Mouse (Mus musculus): ENCODE measurements around the gene Slit3.

Gene Slit3

DNA sequence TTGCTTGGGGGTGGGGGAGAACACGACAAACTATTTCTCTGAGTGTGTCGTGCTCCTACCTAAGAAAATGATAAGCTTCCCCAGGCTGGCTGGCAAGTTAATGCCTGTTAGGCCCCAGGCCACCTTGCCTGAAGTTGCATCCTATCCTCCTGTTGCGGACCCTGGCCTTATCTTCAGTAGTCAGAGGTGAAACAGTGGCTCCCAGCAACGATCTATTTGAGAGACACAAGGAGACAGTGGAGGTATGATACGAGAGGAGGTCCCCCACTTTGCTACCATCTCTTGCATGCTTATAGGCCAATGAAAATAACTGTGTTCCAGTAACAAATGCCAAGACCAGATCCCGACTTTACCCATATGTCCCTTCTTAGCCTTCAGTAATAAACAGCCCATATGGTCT, 414.0 kb downstream of the Slit3 start:
- DNase-seq (ENCODE audit: low read depth, low spot score) = no peak
- Histone ChIP-seq H3K27me3 (ENCODE audit: control insufficient read depth, insufficient read depth, low read length, poor library complexity, severe bottlenecking) (no peaks in the 10 kb centered on the region), H3K36me3 (ENCODE audit: control insufficient read depth, insufficient read depth, low read length, poor library complexity, severe bottlenecking) (no peaks in the 10 kb centered on the region)

- no peak for DNase-seq (ENCODE audit: low read depth, low spot score)
Measured at GRCm38 (mm10) chr11:35537128-35538088, 416.4 kb downstream of the Slit3 start.

DNA sequence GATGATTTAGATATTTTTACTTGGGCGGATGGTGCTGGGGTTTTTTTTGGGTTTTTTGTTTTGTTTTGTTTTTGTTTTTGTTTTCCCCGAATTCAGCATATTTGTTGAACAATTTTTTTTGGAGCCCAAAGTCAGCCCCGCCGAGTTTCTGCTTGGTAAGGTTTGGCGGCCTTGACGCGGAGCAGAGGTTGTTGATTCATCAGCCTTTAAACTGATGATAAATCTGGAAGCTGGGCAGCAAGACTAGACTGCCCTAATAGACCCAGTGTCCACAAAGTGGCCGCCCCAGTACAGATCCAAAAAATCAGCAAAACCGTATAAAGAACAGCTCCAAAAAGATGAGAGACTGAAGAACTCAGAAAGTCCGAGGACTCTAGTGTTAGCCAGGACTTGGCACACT, 421.7 kb downstream of the Slit3 start:
- DNase-seq (ENCODE audit: low read depth, low spot score) = no peak
- Histone ChIP-seq H3K27me3 (ENCODE audit: control insufficient read depth, insufficient read depth, low read length, poor library complexity, severe bottlenecking) (no peaks in the 10 kb centered on the region), H3K36me3 (ENCODE audit: control insufficient read depth, insufficient read depth, low read length, poor library complexity, severe bottlenecking) (no peaks in the 10 kb centered on the region)

More at GRCm38 (mm10) chr11:35537128-35538088, 416.4 kb downstream of the Slit3 start:
- Histone ChIP-seq H3K36me3 (ENCODE audit: control insufficient read depth, insufficient read depth, low read length, poor library complexity, severe bottlenecking) (no peaks in the 10 kb centered on the region), H3K27me3 (ENCODE audit: control insufficient read depth, insufficient read depth, low read length, poor library complexity, severe bottlenecking) (no peaks in the 10 kb centered on the region)

DNA sequence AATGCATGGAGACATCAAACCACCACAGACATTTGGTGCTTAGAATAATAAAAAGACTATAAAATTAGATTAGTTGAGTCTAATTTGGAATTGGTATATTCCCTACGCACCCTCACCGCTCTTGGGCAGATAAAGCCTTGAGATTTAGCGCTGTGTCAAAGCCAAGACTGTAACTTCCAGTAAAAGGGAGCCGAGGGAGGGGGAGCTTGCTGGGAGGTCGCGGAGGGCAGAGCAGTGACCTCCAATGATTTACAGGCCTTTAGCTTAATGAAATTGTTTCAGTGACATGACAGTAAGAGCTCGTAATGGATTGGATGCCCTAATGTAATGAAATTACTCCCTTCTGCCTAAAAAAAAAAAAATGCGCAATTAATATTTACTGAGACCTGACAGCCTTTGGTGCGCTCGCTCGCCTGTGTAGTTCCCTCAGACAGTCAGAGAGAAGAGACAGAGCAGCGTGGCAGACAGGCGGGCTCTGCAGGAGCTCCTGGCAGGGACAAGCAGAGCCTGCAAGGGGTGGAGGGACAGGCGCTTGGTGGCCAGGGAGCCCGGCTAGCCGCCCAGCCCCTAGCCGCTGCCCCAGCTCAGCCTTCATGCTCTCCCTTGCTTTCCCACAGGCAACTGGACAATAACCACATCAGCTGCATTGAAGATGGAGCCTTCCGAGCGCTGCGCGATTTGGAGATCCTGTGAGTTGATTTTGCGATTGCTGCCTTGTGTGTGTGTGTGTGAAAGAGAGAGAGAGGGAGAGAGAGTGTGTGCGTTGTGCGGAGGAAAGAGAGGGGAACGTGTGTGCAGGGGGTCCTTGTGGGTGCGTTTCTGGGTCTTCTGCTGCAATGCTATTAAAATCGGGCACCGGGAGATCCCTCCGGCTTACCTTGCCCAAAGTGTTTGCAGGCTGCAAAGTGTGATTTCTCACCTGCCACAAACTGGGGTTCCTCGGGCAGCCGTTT, 423.4 kb downstream of the Slit3 start:
- Histone ChIP-seq H3K36me3 (ENCODE audit: control insufficient read depth, insufficient read depth, low read length, poor library complexity, severe bottlenecking) (no peaks in the 10 kb centered on the region), H3K27me3 (ENCODE audit: control insufficient read depth, insufficient read depth, low read length, poor library complexity, severe bottlenecking) (no peaks in the 10 kb centered on the region)
- no peak for DNase-seq (ENCODE audit: low read depth, low spot score)

DNA sequence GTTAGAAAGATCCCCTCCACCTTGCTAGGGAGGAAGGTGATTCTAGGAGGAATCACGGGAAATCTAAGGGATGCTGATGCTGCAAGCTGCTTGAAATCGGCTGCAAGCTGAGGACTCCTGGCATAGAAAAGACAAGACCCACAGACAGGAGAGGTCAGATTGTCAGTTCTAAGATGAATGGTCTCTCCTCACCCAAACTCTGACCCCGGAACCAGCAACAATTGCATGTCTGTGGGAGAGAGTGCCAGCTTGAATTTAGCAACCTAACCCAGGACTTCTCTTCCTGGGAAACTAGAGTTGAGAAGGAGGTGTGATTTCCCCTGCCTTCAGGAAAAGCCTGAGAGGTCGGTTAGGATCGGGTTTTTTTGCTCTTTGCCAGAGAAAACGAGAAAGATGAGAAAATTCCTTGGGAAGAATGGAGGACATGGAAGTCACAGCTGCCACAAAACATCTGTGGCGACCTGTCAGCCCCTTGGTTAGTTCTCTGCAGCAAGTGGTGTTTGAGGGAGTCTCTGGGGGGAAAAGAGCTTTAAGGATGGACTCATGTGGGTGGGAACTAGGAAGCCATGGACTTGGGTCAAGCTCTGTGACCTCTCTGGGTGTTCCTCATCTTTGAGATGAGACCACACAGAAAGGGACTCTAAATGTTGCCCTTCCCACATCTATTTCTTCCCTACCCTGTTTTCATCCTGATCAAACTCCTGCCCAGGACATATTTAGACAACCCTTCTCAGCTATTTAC, 425.2 kb downstream of the Slit3 start:
- no peak for DNase-seq (ENCODE audit: low read depth, low spot score)
- H3K36me3 ChIP-seq (ENCODE audit: control insufficient read depth, insufficient read depth, low read length, poor library complexity, severe bottlenecking) = no peaks in the 10 kb centered on the region
- no peaks in the 10 kb centered on the region for H3K27me3 ChIP-seq (ENCODE audit: control insufficient read depth, insufficient read depth, low read length, poor library complexity, severe bottlenecking)

GRCm38 (mm10) chr11:35550036-35550435, 429.0 kb downstream of the Slit3 start:
- no peaks in the 10 kb centered on the region for H3K36me3 ChIP-seq (ENCODE audit: control insufficient read depth, insufficient read depth, low read length, poor library complexity, severe bottlenecking)
- no peak for DNase-seq (ENCODE audit: low read depth, low spot score)

GRCm38 (mm10) chr11:35556192-35556591, 435.2 kb downstream of the Slit3 start:
- DNase-seq (ENCODE audit: low read depth, low spot score) = no peak
- Histone ChIP-seq H3K36me3 (ENCODE audit: control insufficient read depth, insufficient read depth, low read length, poor library complexity, severe bottlenecking) (no peaks in the 10 kb centered on the region), H3K27me3 (ENCODE audit: control insufficient read depth, insufficient read depth, low read length, poor library complexity, severe bottlenecking) (no peaks in the 10 kb centered on the region)

More at GRCm38 (mm10) chr11:35550036-35550435, 429.0 kb downstream of the Slit3 start:
- H3K27me3 ChIP-seq (ENCODE audit: control insufficient read depth, insufficient read depth, low read length, poor library complexity, severe bottlenecking) = no peaks in the 10 kb centered on the region

DNA sequence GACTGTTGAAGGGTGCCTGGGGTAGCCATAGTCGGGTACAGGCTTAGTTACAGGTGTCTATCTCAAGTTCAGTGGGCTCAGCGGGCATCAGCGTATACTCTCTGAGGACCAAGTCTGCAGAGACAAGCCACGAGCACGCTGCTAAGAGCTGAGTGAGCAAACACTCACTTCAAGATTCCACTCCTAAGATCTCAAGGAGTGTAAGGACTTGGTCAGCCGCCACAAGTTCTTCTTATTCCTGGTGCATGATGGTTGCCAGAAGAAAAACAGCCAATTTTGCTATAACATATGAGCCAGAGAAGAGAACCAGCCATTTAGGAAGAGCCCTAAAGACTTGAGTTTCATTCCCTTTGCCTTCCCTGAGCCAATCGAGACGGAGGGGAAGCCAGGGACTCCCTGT, 436.5 kb downstream of the Slit3 start:
- no peak for DNase-seq (ENCODE audit: low read depth, low spot score)
- Histone ChIP-seq H3K27me3 (ENCODE audit: control insufficient read depth, insufficient read depth, low read length, poor library complexity, severe bottlenecking) (no peaks in the 10 kb centered on the region), H3K36me3 (ENCODE audit: control insufficient read depth, insufficient read depth, low read length, poor library complexity, severe bottlenecking) (no peaks in the 10 kb centered on the region)

- DNase-seq (ENCODE audit: low read depth, low spot score) = no peak
- Histone ChIP-seq H3K36me3 (ENCODE audit: control insufficient read depth, insufficient read depth, low read length, poor library complexity, severe bottlenecking) (no peaks in the 10 kb centered on the region), H3K27me3 (ENCODE audit: control insufficient read depth, insufficient read depth, low read length, poor library complexity, severe bottlenecking) (no peaks in the 10 kb centered on the region)
Measured at GRCm38 (mm10) chr11:35558311-35558710, 437.3 kb downstream of the Slit3 start.

- DNase-seq (ENCODE audit: low read depth, low spot score) = no peak
- H3K27me3 ChIP-seq (ENCODE audit: control insufficient read depth, insufficient read depth, low read length, poor library complexity, severe bottlenecking) = no peaks in the 10 kb centered on the region
- H3K36me3 ChIP-seq (ENCODE audit: control insufficient read depth, insufficient read depth, low read length, poor library complexity, severe bottlenecking) = no peaks in the 10 kb centered on the region
Measured at GRCm38 (mm10) chr11:35559386-35559785, 438.4 kb downstream of the Slit3 start.

DNA sequence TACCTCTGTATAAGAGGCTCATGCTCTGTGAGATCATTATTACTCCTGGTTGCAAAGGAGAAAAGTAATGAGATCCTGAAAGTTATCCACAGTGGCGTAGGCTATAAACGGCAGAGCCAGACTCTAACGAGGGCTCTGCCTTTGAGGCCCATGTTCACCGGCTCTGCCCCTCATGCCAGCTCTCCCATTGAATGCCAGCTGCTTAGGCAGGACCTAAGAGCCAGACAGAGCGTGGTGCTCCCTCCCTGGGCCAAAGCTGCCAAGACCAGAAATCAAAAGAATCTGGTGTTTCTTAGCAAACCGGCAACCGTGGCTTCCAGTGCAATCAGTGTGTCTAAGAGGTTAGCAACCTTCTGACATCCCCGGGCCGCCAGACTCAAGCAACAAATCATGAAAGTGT, 440.7 kb downstream of the Slit3 start:
- H3K36me3 ChIP-seq (ENCODE audit: control insufficient read depth, insufficient read depth, low read length, poor library complexity, severe bottlenecking) = no peaks in the 10 kb centered on the region
- H3K27me3 ChIP-seq (ENCODE audit: control insufficient read depth, insufficient read depth, low read length, poor library complexity, severe bottlenecking) = no peaks in the 10 kb centered on the region
- DNase-seq (ENCODE audit: low read depth, low spot score) = no peak

DNA sequence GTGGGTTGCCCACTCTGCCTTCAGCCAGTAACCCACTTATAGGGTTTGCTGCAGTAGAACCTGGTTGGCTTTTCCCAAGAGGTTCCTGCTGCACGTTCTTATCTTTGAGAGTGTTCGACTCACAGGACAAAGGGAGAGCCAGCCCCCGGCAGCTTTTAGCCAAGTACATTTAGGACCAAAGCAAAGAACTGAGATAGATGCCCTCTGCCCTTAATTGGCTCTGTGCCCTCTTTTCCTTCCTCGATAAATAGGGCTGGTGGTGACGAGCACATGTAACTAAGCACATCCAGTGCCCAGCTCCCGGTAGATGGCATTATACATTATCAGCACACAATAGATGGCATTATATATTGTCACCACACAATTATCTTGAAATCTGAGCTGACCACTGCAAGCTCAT, 444.3 kb downstream of the Slit3 start:
- no peak for DNase-seq (ENCODE audit: low read depth, low spot score)
- Histone ChIP-seq H3K36me3 (ENCODE audit: control insufficient read depth, insufficient read depth, low read length, poor library complexity, severe bottlenecking) (no peaks in the 10 kb centered on the region), H3K27me3 (ENCODE audit: control insufficient read depth, insufficient read depth, low read length, poor library complexity, severe bottlenecking) (no peaks in the 10 kb centered on the region)

DNA sequence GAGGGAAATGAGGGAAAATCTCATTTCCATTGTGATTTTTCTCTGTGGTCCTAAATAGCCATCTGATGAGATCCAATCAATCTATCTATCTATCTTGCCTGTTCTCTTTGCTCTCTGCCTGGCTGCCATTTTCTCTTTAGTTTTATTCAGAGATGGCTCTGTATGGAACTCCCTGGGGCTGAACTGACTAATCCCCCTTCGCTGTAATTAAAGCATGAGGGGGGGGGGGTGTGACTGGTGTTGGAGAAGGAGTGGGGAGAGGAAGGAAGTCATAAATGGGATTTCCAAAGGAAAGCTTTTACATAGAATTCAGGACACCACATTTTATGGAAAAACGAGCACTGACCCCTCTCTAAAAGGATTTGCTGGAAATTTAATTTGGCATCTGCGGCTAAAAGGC, 445.7 kb downstream of the Slit3 start:
- Histone ChIP-seq H3K36me3 (ENCODE audit: control insufficient read depth, insufficient read depth, low read length, poor library complexity, severe bottlenecking) (no peaks in the 10 kb centered on the region), H3K27me3 (ENCODE audit: control insufficient read depth, insufficient read depth, low read length, poor library complexity, severe bottlenecking) (no peaks in the 10 kb centered on the region)
- no peak for DNase-seq (ENCODE audit: low read depth, low spot score)

GRCm38 (mm10) chr11:35569126-35569916, 448.3 kb downstream of the Slit3 start:
- Histone ChIP-seq H3K27me3 (ENCODE audit: control insufficient read depth, insufficient read depth, low read length, poor library complexity, severe bottlenecking) (no peaks in the 10 kb centered on the region), H3K36me3 (ENCODE audit: control insufficient read depth, insufficient read depth, low read length, poor library complexity, severe bottlenecking) (no peaks in the 10 kb centered on the region)
- no peak for DNase-seq (ENCODE audit: low read depth, low spot score)

Measured in splenic B cell, adult 2 months (primary cell).